Mouse (Mus musculus) CD8-positive naive resting alpha-beta T cell, adult 2 months (primary cell): ENCODE measurements around the gene Gcnt3.
A peak's percentile ranks its signal among the peaks of the same experiment; 100 is the strongest.
"Not testable (repeated sequence)": the region's sequence is repeated elsewhere in the genome, so short reads cannot be mapped to it uniquely, and the experiment has no call there.

Experiments used
- DNase-seq, 2 experiments: peaks; one replicate each; pipeline ENCODE4 v3.0.0; 2022; ENCODE audit warnings: low read depth in 2 of 2, low spot score in 2 of 2

Gcnt3 gene

GRCm38 (mm10) chr9:70044865-70045264, 7.0 kb upstream of the Gcnt3 start:
- DNase-seq, result no peak

- DNase-seq, result no peak
Measured at GRCm38 (mm10) chr9:70042935-70043334, 5.0 kb upstream of the Gcnt3 start.

GRCm38 (mm10) chr9:70042137-70042536, 4.2 kb upstream of the Gcnt3 start:
- DNase-seq, result no peak

- no peak for DNase-seq
Measured at GRCm38 (mm10) chr9:70040570-70040969, 2.7 kb upstream of the Gcnt3 start.

GRCm38 (mm10) chr9:70039597-70040385, 1.9 kb upstream of the Gcnt3 start:
- DNase-seq, result peak in 1 of 2 experiments; percentile 1

GRCm38 (mm10) chr9:70036646-70037045, 1.2 kb downstream of the Gcnt3 start:
- no peak for DNase-seq

GRCm38 (mm10) chr9:70034702-70035101, 3.2 kb downstream of the Gcnt3 start:
- no peak for DNase-seq

- DNase-seq, result no peak
Measured at GRCm38 (mm10) chr9:70033056-70033455, 4.8 kb downstream of the Gcnt3 start.

GRCm38 (mm10) chr9:70032167-70032566, 5.7 kb downstream of the Gcnt3 start:
- no peak for DNase-seq

- no peak for DNase-seq
Measured at GRCm38 (mm10) chr9:70025365-70026012, 12.4 kb downstream of the Gcnt3 start.

GRCm38 (mm10) chr9:70024648-70025047, 13.2 kb downstream of the Gcnt3 start:
- no peak for DNase-seq

GRCm38 (mm10) chr9:70023615-70024014, 14.3 kb downstream of the Gcnt3 start:
- not testable (repeated sequence) for DNase-seq

GRCm38 (mm10) chr9:70022083-70022482, 15.8 kb downstream of the Gcnt3 start:
- no peak for DNase-seq

GRCm38 (mm10) chr9:70021610-70022009, 16.3 kb downstream of the Gcnt3 start:
- no peak for DNase-seq

- peak in 1 of 2 experiments; percentile 8 for DNase-seq
Measured at GRCm38 (mm10) chr9:70018879-70019278, 19.0 kb downstream of the Gcnt3 start.

GRCm38 (mm10) chr9:70015632-70016031, 22.3 kb downstream of the Gcnt3 start:
- DNase-seq, result no peak

- peak; percentile 85 to 87 for DNase-seq
Measured at GRCm38 (mm10) chr9:70012408-70012901, 25.4 kb downstream of the Gcnt3 start, which contains the start of gene Gtf2a2. Gene Gtf2a2, plus strand, starts transcription at chr9:70012550.

GRCm38 (mm10) chr9:70011537-70012407, 26.1 kb downstream of the Gcnt3 start:
- no peak for DNase-seq

GRCm38 (mm10) chr9:70010781-70011473, 27.0 kb downstream of the Gcnt3 start:
- DNase-seq, result no peak

GRCm38 (mm10) chr9:70009754-70010304, 28.1 kb downstream of the Gcnt3 start:
- DNase-seq, result no peak
